Mouse (Mus musculus) midbrain, postnatal 0 days (tissue): Measurements from ENCODE around the gene Rrp9. TPM values are rescaled to one million over a fixed set of nuclear protein-coding genes. Genes with fewer than 3 reads are reported as not detected.
A peak's percentile ranks its signal among the peaks of the same experiment; 100 is the strongest.

Source experiments
- ATAC-seq: fragments of 200-750 bp; cut with Nextera tagmentation; 2 replicates; pipeline ENCODE4 v1.8.0; 2017; ENCODE audit warnings: moderate number of reproducible peaks, mild to moderate bottlenecking, moderate TSS enrichment, moderate library complexity; ENCODE audit not compliant: low FRiP score
- DNase-seq: peaks from one replicate; pipeline ENCODE4 v3.0.0-alpha.2; 2015; ENCODE audit warnings: low spot score
- H3K27ac ChIP-seq: fragments of 300-500 bp; sonication (generic); 2 replicates; pipeline ENCODE4 v1.5.1; 2014; ENCODE audit warnings: low read depth, mild to moderate bottlenecking, low read length, mixed read lengths
- H3K27me3 ChIP-seq: fragments of 300-500 bp; sonication (generic); 2 replicates; pipeline ENCODE4 v1.6.1; 2014; ENCODE audit warnings: low read length, control low read depth, mixed read lengths; ENCODE audit not compliant: insufficient read depth
- H3K36me3 ChIP-seq: fragments of 300-500 bp; sonication (generic); 2 replicates; pipeline ENCODE4 v1.6.1; 2014; ENCODE audit warnings: low read length, control low read depth, mixed read lengths; ENCODE audit not compliant: insufficient read depth
- H3K4me1 ChIP-seq: fragments of 300-500 bp; sonication (generic); 2 replicates; pipeline ENCODE4 v1.6.1; 2014; ENCODE audit warnings: mild to moderate bottlenecking, control low read depth, antibody characterized with exemption, low read length, mixed read lengths; ENCODE audit not compliant: insufficient read depth
- H3K4me2 ChIP-seq: fragments of 300-500 bp; sonication (generic); 2 replicates; pipeline ENCODE4 v1.6.1; 2014; ENCODE audit warnings: low read depth, mild to moderate bottlenecking, low read length, mixed read lengths; ENCODE audit not compliant: poor library complexity, severe bottlenecking
- H3K4me3 ChIP-seq: fragments of 300-500 bp; sonication (generic); 2 replicates; pipeline ENCODE4 v1.5.1; 2014; ENCODE audit warnings: low read depth, mild to moderate bottlenecking, low read length, moderate library complexity
- H3K9ac ChIP-seq: fragments of 300-500 bp; sonication (generic); replicated peaks from 2 replicates; pipeline ENCODE4 v1.6.1; 2014; ENCODE audit warnings: mild to moderate bottlenecking, low read length, moderate library complexity, mixed read lengths; ENCODE audit not compliant: poor library complexity, severe bottlenecking
- H3K9me3 ChIP-seq: fragments of 300-500 bp; sonication (generic); 2 replicates; pipeline ENCODE4 v1.6.1; 2016; ENCODE audit warnings: low read length, control low read depth
- CTCF ChIP-seq: IDR thresholded peaks from 2 replicates; pipeline ENCODE4 v1.5.1; 2016; ENCODE audit warnings: antibody characterized with exemption, mild to moderate bottlenecking
- WGBS: fragments of 180-500 bp; shearing (Covaris S2); extraction: QIAGEN DNeasy Blood & Tissue Kit; methylation state at CpG from one replicate; pipeline ENCODE4 v1.1.7; 2014; 5-methylcytosine and 5-hydroxymethylcytosine counted together
- polyA plus RNA-seq: library from polyadenylated mRNA; unstranded; fragments of >200 nt; fragmentation: Nextera tagmentation; extraction: Ambion mirVana; gene quantifications from 2 replicates; pipeline ENCODE4 v1.2.1, GENCODE M21; 2015
- total RNA-seq: library from RNA; depleted of rRNA; stranded (reverse); fragments of >200 nt; gene quantifications from 2 replicates; pipeline ENCODE4 v1.2.3, GENCODE M21; 2014

Rrp9 gene
- total and polyA plus RNA-seq, 2 experiments from 2014 or later = 32.9 to 38.3 TPM

DNA sequence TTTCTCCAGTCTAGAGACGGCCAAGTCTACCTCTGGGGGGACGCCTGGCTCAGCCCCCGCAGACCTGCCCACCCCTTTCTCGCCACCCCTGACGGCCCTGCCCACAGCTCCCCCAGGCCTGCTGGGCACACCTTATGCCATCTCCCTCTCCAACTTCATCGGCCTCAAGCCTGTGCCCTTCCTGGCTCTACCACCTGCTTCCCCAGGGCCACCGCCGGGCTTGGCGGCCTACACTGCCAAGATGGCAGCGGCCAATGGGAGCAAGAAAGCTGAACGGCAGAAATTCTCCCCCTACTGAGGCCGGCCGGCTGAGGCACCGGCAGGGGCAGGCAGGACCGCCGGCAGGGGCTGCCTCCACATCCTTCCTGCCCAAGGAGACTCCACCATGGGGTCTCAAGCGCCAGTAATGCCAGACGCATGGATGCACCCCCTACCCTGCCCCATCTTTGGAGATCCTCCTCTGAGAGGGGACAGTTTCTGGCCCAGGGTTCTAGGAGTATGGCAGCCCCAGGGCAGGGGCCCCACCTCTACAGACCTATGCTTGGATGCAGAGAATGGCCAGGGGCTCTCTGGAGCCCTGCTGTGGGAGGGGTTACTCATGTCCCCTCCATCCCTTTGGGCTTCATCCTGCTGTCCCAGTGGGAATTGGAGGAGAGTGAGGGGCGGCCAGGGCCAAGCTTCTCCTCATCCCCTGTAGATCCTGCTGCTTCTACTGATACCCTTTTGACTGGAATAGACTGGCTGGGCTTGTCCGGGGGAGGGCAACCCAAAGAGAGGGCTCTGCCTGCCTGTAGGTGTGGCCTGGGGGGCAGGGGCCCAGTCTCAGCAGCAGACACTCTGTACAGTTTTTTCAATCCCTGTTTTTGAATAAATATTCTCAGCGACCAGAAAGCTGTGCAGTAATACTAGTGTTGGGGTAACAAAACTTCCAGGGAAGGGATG is 12.4 kb upstream of the Rrp9 start:
- no peak for TF ChIP-seq CTCF
- Histone ChIP-seq H3K9me3 (no peaks in the 10 kb centered on the region), H3K27ac (no peak overlapping the region), H3K27me3 (no peaks in the 10 kb centered on the region), H3K4me2 (no peak overlapping the region), H3K4me3 (no peak overlapping the region), H3K36me3 (peaks cover 33% of the 10 kb centered on the region), H3K4me1 (no peaks in the 10 kb centered on the region; the same call in 1 of the 2 replicates), H3K9ac (no peak overlapping the region)
- 81% methylated on average over 20 of the region's 21 CpGs for WGBS
- DNase-seq = no peak
- ATAC-seq = no peak

DNA sequence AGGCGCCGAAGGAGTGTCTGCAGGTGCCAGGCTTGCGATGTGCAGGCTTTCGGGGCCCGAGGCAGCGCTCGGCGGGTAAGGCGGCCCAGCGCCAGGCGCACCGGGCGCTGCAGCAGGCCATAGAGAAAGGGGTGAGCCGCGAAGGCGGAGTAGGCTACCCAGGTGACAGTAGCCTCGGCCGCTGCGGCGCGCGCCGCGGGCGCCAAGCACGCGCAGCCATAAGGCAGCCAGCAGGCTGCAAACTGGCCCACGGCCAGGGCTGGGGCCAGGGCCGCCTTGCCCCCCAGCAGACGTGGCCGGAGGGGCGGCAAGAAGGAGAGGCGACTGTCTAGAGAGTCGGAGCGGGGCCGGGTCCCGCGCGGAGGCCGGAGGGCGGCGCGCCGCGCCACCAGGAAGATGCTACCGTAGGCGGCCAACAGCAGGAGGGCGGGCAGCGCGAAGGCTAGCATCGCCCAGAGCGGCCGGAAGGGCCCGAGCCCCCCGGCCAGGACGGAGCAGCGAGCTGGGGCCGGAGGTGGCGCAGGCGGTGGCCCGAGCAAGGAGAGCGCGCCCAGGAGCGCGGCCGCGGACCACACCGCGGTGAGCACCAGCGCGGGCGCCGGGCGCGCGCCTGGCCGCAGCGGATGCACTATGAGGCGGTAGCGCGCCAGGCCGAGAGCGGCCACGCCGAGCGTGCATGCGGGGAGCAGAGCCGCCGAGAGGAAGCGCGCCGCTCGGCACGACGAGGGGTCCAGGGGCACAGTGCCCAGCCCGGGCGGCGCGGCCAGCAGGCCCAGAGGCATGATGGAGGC is 10.8 kb upstream of the Rrp9 start:
- WGBS = 2% methylated on average over 81 of the region's 99 CpGs
- Histone ChIP-seq H3K27ac (peak overlapping the region; percentile 89), H3K27me3 (no peaks in the 10 kb centered on the region), H3K36me3 (peaks cover 30% of the 10 kb centered on the region), H3K9me3 (no peaks in the 10 kb centered on the region), H3K4me3 (peak overlapping the region; percentile 52), H3K9ac (peak overlapping the region; percentile 89), H3K4me1 (no peaks in the 10 kb centered on the region; the same call in 1 of the 2 replicates), H3K4me2 (peak overlapping the region; percentile 94)
- TF ChIP-seq CTCF = no peak
- ATAC-seq (peak; percentile 81), DNase-seq (peak; percentile 92)

DNA sequence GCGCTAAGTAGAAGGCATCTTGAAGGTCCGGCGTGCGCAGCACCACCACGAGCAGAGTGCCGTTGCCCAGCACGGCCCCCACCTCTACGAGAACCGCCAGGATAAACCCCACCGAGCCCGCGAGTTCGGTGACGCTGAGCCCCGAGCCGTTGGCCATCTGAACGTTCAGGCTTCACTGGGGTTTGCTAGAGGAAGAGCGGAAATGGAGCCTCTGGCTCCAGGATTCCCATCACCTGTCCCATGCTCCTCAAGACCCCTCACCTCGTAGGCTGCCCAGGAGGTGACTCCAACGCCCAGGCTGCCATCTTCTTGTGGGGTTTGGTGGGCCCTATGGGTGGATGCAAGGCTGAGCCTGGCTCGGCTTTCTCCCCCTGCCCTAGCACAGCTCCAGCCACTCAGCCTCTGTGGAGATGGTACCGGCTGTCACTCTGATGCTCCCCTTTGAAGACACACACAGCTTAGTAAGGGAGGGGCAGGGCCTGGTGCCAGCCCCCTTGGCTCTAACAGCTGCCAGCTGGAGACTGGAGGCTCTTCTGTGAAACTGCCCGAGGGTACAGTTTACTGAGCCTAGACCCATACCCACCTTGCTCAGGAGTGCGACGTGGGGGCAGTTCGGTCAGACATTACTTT is 10.1 kb upstream of the Rrp9 start, which contains the start of gene Gpr62:
Gene Gpr62 (minus strand): TSS at position 368 of the 630 bp plus-strand sequence.
- DNase-seq (peak; percentile 88), ATAC-seq (peak; percentile 57)
- no peaks in the 10 kb centered on the region; the same call in 1 of the 2 replicates for H3K4me1 ChIP-seq
- H3K36me3 ChIP-seq = peaks cover 27% of the 10 kb centered on the region
- H3K4me2 ChIP-seq = peak within 1 kb of the TSS; percentile 94
- TF ChIP-seq CTCF = no peak
- H3K27me3 ChIP-seq = no peaks in the 10 kb centered on the region
- WGBS = 23% methylated on average over 26 of the region's 26 CpGs
- peak within 1 kb of the TSS; percentile 52 for H3K4me3 ChIP-seq
- no peaks in the 10 kb centered on the region for H3K9me3 ChIP-seq
- H3K9ac ChIP-seq = peak within 1 kb of the TSS; percentile 89
- H3K27ac ChIP-seq = peak within 1 kb of the TSS; percentile 89

DNA sequence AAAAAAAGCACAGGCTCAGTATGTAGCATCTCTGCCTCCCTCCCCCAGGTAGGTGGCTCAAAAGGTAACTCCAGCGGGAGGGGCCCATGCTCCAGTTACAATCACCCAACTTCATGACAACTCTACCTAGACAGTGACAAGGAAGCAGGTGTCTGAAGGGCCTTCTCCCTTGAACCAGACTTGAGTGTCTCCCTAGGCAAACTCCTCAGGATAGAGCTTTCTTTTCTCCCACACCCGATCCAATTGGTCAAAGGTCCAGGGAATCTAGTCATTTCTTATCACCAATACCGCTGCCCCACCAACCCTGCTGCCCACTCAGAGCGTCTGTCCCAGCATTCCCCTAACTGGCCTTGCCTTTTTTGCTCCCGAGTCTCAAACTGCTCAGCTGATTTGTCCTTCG is 9.0 kb upstream of the Rrp9 start:
- H3K4me2 ChIP-seq = no peak overlapping the region
- ATAC-seq = no peak
- peaks cover 20% of the 10 kb centered on the region for H3K36me3 ChIP-seq
- no peak overlapping the region for H3K27ac ChIP-seq
- 92% methylated on average over 6 of the region's 6 CpGs for WGBS
- H3K4me3 ChIP-seq = no peak overlapping the region
- TF ChIP-seq CTCF = no peak
- no peaks in the 10 kb centered on the region for H3K9me3 ChIP-seq
- DNase-seq = no peak
- no peaks in the 10 kb centered on the region; the same call in 1 of the 2 replicates for H3K4me1 ChIP-seq
- H3K27me3 ChIP-seq = no peaks in the 10 kb centered on the region
- no peak overlapping the region for H3K9ac ChIP-seq

DNA sequence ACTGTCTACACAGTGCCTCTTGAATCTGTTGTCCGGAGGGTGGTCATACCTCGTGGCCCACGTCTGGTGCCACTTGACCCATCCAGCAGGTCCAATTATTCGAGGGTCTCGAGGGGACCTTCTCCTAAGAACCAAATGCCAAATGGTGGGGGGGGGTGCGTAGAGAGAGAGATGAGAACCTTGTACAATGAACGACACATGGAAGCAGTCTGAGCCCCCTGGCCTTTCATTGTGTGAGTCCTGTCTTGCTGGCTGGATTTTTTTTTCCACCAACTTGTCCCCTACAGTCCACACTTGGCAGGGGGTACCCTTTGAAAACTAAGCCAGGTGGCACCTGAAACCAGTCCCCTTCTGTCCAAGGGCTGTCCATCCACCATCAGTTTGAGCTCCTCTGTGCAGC is 8.0 kb upstream of the Rrp9 start:
- ATAC-seq (no peak), DNase-seq (no peak)
- Histone ChIP-seq H3K27ac (no peak overlapping the region), H3K9ac (no peak overlapping the region), H3K9me3 (no peaks in the 10 kb centered on the region), H3K4me2 (no peak overlapping the region), H3K27me3 (no peaks in the 10 kb centered on the region), H3K36me3 (peaks cover 11% of the 10 kb centered on the region; the same call in 1 of the 2 replicates), H3K4me1 (no peaks in the 10 kb centered on the region; the same call in 1 of the 2 replicates), H3K4me3 (no peak overlapping the region)
- WGBS = 87% methylated on average over 7 of the region's 7 CpGs
- no peak for TF ChIP-seq CTCF
